Mouse (Mus musculus) ES-Bruce4 (cell line): ENCODE data around the gene Clrn2. TPM values are rescaled to one million over a fixed set of nuclear protein-coding genes. Genes with fewer than 3 reads are reported as not detected.

Experiments
- H3K27ac ChIP-seq: 2 replicates; pipeline ENCODE4 v1.5.1; 2012; ENCODE audit warnings: low read length, inconsistent platforms; ENCODE audit not compliant: insufficient read depth
- H3K27me3 ChIP-seq: 2 replicates; pipeline ENCODE4 v1.6.1; 2012; ENCODE audit warnings: mild to moderate bottlenecking, low read length, inconsistent platforms; ENCODE audit not compliant: control insufficient read depth, poor library complexity, insufficient read depth, severe bottlenecking
- H3K36me3 ChIP-seq: 2 replicates; pipeline ENCODE4 v1.6.1; 2012; ENCODE audit warnings: inconsistent platforms, mild to moderate bottlenecking, low read length, moderate library complexity; ENCODE audit not compliant: control insufficient read depth, poor library complexity, insufficient read depth, severe bottlenecking
- H3K4me1 ChIP-seq: one replicate; pipeline ENCODE4 v1.8.1; 2011; ENCODE audit warnings: low read length; ENCODE audit not compliant: control insufficient read depth, insufficient read depth
- H3K4me3 ChIP-seq: 2 replicates; pipeline ENCODE4 v1.5.1; 2011; ENCODE audit warnings: low read depth, mild to moderate bottlenecking, low read length
- H3K9ac ChIP-seq: 2 replicates; pipeline ENCODE4 v1.6.1; 2012; ENCODE audit warnings: low read depth, mild to moderate bottlenecking, inconsistent platforms; ENCODE audit not compliant: poor library complexity, severe bottlenecking
- H3K9me3 ChIP-seq: replicated peaks from 2 replicates; pipeline ENCODE4 v1.6.1; 2012; ENCODE audit warnings: mild to moderate bottlenecking, low read length, inconsistent platforms; ENCODE audit not compliant: control insufficient read depth, poor library complexity, insufficient read depth, severe bottlenecking
- CTCF ChIP-seq: IDR thresholded peaks from one replicate; pipeline ENCODE4 v1.8.1; 2011; ENCODE audit warnings: low read depth, low read length
- EP300 ChIP-seq: IDR thresholded peaks from 2 replicates; pipeline ENCODE4 v1.6.1; 2011; ENCODE audit warnings: low read depth, low read length; ENCODE audit not compliant: insufficient read depth
- POLR2A ChIP-seq: IDR thresholded peaks from one replicate; pipeline ENCODE4 v1.8.1; 2011; ENCODE audit warnings: low read length; ENCODE audit not compliant: insufficient read depth
- polyA plus RNA-seq: library from polyadenylated mRNA; stranded (reverse); fragments of >200 nt; gene quantifications from 2 replicates; pipeline ENCODE4 v1.2.4, GENCODE M21; 2011; ENCODE audit warnings: low read depth; ENCODE audit not compliant: missing spikeins, insufficient read depth, insufficient read length

Clrn2 gene
- polyA plus RNA-seq, 1 experiment = not detected

DNA sequence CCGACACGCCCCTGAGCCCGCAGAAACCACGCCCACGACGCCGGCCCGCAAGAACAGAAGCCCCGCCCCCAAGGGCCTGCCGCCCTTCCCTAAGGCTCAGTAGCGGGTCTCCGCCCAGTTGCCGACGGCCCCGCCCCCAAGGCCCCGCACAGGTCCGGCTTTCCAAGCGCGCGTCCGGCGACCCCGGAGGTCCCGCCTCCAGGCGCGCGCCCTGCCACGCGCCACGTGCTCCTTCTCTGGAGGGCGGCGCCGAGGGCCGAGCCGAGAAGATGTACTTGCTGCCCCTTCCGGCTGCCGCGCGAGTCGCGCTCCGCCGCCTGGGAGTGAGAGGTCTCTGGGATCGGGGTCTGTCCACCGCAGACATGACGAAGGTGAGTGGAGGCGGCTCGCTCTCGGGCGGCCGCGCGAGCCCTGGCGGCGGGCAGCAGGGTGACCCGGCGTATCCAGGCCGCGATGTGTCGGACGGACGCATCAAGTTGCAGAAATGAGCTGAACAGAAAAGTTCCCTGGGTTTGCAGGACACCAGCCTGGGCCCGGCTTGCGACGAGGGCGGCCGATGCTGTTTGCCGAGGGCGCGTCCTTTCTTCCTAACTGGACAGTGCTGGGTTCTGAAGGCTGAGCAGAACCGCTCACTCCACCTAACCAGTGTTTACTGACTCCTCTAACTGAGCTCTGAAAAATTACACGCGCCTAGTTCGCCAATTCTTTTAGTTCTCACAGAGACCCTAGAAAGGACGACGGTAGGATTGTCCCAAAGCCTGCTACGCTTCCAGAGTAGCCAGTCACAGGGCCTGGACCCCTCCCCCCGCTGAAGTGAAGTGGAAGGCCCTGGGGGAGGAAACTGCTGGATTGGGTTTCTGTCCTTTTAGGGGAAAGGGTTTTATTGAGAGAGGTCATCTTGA is 39.9 kb downstream of the Clrn2 start, which contains the start of gene Lap3:
Gene Lap3 (plus strand): TSS at position 184 of the 902 bp plus-strand sequence.
- Histone ChIP-seq H3K27ac (peak within 1 kb of the TSS; percentile 97; the same call in 1 of the 2 replicates), H3K4me3 (peak within 1 kb of the TSS; percentile 94), H3K9me3 (no peaks in the 10 kb centered on the region)

DNA sequence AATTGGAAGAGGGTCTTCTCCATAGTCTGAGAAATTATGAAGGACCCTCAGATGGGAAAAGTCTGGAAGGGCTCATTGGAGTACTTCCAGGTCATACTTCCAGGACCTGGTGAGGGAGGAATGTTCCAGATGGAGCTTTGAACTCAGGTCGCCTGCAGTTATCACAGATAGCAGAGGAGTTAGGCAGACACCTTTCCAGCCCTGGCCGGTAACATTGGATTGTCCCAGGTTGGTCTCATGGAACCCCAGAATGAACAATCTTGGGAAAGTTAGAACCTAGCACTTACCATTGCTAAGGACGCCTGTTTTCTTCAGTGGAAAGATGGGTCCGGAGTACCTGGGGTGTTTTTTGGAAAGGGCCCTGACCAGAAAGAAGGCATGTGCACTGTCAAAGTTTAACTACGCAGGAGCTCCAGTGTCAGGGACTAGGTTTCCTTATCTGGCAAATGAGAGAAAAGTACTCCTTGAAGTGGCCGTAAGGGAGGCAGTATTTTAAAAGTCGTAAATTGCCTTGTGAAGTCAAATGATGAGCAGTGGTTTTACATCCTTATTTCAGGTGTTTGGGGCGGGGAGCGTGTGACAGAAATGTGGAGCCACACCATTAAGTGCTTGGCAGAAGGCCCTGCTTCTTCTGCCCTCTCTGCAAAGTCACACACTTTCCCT is 40.7 kb downstream of the Clrn2 start:
- Histone ChIP-seq H3K36me3 (peaks cover 27% of the 10 kb centered on the region), H3K9ac (peak overlapping the region; percentile 89), H3K9me3 (no peaks in the 10 kb centered on the region), H3K4me1 (peaks cover 7% of the 10 kb centered on the region), H3K27me3 (no peaks in the 10 kb centered on the region), H3K27ac (peak overlapping the region; percentile 97), H3K4me3 (peak overlapping the region; percentile 94)
- no peak for TF ChIP-seq CTCF
- TF ChIP-seq EP300 = no peak
- no peak for TF ChIP-seq POLR2A

More for the DNA sequence above, 39.9 kb downstream of the Clrn2 start, which contains the start of gene Lap3:
- Histone ChIP-seq H3K36me3 (peaks cover 21% of the 10 kb centered on the region), H3K9ac (peak within 1 kb of the TSS; percentile 89), H3K27me3 (no peaks in the 10 kb centered on the region), H3K4me1 (peaks cover 7% of the 10 kb centered on the region)
- TF ChIP-seq POLR2A (no peak), EP300 (no peak), CTCF (no peak)

DNA sequence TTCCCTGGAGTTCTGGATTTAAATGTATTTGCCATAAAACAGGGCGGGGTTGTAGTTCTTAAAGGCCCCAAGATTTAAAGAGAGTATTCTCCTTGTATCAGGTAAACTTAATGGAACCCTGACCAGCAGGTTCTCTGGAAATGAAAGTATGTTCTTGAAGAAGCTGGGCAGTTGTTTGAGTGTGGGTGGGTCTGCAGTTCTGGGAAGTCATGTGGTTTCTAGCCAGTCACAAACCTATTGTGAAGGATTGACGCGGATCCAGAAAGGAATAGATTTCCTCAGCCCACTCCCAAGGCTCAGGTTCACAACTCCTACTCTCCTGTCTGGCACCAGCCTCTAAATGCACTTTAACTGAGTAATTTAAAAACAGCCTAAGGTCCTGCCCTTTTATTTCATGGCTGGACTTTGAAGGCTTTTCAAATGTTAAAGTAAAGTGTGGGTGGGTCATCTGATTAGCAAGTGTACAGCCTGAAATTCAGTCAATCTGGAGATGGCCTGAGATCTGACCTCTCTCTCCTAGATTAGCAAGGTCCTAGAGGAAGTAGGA is 42.0 kb downstream of the Clrn2 start:
- H3K36me3 ChIP-seq = peaks cover 40% of the 10 kb centered on the region
- peak overlapping the region; percentile 97 for H3K27ac ChIP-seq
- no peak overlapping the region; the same call in 1 of the 2 replicates for H3K4me3 ChIP-seq
- peaks cover 7% of the 10 kb centered on the region for H3K4me1 ChIP-seq
- H3K9ac ChIP-seq = peak overlapping the region; percentile 89
- H3K27me3 ChIP-seq = no peaks in the 10 kb centered on the region
- no peaks in the 10 kb centered on the region for H3K9me3 ChIP-seq
- TF ChIP-seq EP300 (0 out of 2 replicates have a peak, but pooled peaks have one; percentile 11), CTCF (no peak)

DNA sequence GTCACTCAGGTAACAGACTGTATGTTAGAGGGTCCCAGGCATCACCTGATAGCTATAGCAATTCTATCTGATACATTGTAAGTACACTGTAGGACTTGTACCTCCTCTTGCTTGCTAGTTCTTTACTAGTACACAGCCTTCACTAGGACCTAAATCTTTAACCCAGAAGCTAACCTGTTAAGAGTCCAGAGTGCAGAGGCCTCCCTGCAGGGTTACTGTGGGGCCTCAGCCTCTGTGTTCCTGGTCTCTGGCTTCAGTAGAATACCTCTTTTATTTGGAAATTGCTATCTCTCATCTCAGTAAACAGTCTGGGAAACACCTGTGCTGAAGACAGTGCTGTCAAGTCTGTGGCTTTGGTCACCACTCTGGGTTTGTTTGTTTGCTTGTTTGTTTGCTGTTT is 42.5 kb downstream of the Clrn2 start:
- TF ChIP-seq CTCF (no peak), EP300 (no peak), POLR2A (no peak)
- H3K4me3 ChIP-seq = no peak overlapping the region
- H3K36me3 ChIP-seq = peaks cover 45% of the 10 kb centered on the region
- H3K4me1 ChIP-seq = peaks cover 7% of the 10 kb centered on the region
- H3K9ac ChIP-seq = 0 out of 2 replicates have a peak overlapping the region, but pooled peaks have one; percentile 16
- peak overlapping the region; percentile 89 for H3K27ac ChIP-seq
- no peaks in the 10 kb centered on the region for H3K27me3 ChIP-seq
- no peaks in the 10 kb centered on the region for H3K9me3 ChIP-seq

DNA sequence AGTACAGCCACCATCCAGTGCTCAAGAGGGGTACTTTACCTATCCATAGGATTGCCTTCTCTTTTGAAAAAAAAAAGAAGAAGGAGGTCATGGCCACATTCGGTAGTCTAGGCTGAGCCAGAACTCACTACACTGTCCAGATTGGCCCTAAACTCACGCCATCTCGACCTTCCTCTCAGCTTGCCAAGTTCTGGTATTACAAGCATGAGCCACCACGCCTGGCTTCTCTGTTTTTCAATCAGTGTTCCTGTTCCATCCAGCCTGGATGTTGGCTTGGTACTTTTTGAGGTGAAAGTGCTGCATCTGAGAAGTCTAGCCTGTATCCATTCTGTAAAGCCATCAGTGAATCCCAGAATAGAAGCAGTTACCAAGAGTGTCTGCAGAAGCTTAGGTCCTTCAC is 42.9 kb downstream of the Clrn2 start:
- no peak overlapping the region for H3K4me3 ChIP-seq
- H3K27me3 ChIP-seq = no peaks in the 10 kb centered on the region
- peak overlapping the region; percentile 89 for H3K27ac ChIP-seq
- H3K9ac ChIP-seq = 0 out of 2 replicates have a peak overlapping the region, but pooled peaks have one; percentile 16
- no peaks in the 10 kb centered on the region for H3K9me3 ChIP-seq
- H3K4me1 ChIP-seq = peaks cover 7% of the 10 kb centered on the region
- peaks cover 49% of the 10 kb centered on the region for H3K36me3 ChIP-seq
- TF ChIP-seq CTCF (no peak), EP300 (no peak), POLR2A (no peak)

GRCm38 (mm10) chr5:45496930-45497550 is 43.5 kb downstream of the Clrn2 start:
- H3K4me3 ChIP-seq = no peak overlapping the region
- H3K9ac ChIP-seq = no peak overlapping the region
- no peaks in the 10 kb centered on the region for H3K9me3 ChIP-seq
- peak overlapping the region; percentile 89 for H3K27ac ChIP-seq
- no peaks in the 10 kb centered on the region for H3K27me3 ChIP-seq
- H3K36me3 ChIP-seq = peaks cover 52% of the 10 kb centered on the region
- peaks cover 7% of the 10 kb centered on the region for H3K4me1 ChIP-seq
- TF ChIP-seq CTCF (no peak), EP300 (no peak), POLR2A (no peak)
